Mouse (Mus musculus) forebrain, embryonic 15.5 days (tissue): ENCODE data around the gene Zfp446. TPM values are rescaled to one million over a fixed set of nuclear protein-coding genes. Genes with fewer than 3 reads are reported as not detected.

Experiments
- ATAC-seq: fragments of 200-750 bp; cut with Nextera tagmentation; replicated peaks from 2 replicates; pipeline ENCODE4 v1.8.0; 2017; ENCODE audit warnings: mild to moderate bottlenecking, moderate TSS enrichment, moderate library complexity
- H3K27ac ChIP-seq: fragments of 300-500 bp; sonication (generic); replicated peaks from 2 replicates; pipeline ENCODE4 v1.5.1; 2015; ENCODE audit warnings: mild to moderate bottlenecking, inconsistent platforms
- H3K27me3 ChIP-seq: fragments of 300-500 bp; sonication (generic); 2 replicates; pipeline ENCODE4 v1.6.1; 2015; ENCODE audit warnings: inconsistent platforms
- H3K36me3 ChIP-seq: fragments of 300-500 bp; sonication (generic); 2 replicates; pipeline ENCODE4 v1.6.1; 2015; ENCODE audit warnings: mild to moderate bottlenecking, inconsistent platforms
- H3K4me1 ChIP-seq: fragments of 300-500 bp; sonication (generic); 2 replicates; pipeline ENCODE4 v1.6.1; 2015; ENCODE audit warnings: inconsistent platforms
- H3K4me2 ChIP-seq: fragments of 300-500 bp; sonication (generic); replicated peaks from 2 replicates; pipeline ENCODE4 v1.6.1; 2015; ENCODE audit warnings: mild to moderate bottlenecking, inconsistent platforms
- H3K4me3 ChIP-seq: fragments of 300-500 bp; sonication (generic); 2 replicates; pipeline ENCODE4 v1.5.1; 2015; ENCODE audit warnings: mild to moderate bottlenecking, inconsistent platforms
- H3K9ac ChIP-seq: fragments of 300-500 bp; sonication (generic); replicated peaks from 2 replicates; pipeline ENCODE4 v1.6.1; 2015; ENCODE audit warnings: mild to moderate bottlenecking, inconsistent platforms
- H3K9me3 ChIP-seq: fragments of 300-500 bp; sonication (generic); 2 replicates; pipeline ENCODE4 v1.6.1; 2016; ENCODE audit warnings: inconsistent platforms
- WGBS: fragments of 180-500 bp; shearing (Covaris S2); methylation state at CpG from one replicate; pipeline ENCODE4 v1.1.7; 2015; ENCODE audit warnings: mixed read lengths; 5-methylcytosine and 5-hydroxymethylcytosine counted together
- polyA plus RNA-seq: library from polyadenylated mRNA; unstranded; fragments of >200 nt; fragmentation: Nextera tagmentation; extraction: Ambion mirVana; gene quantifications from 2 replicates; pipeline ENCODE4 v1.2.1, GENCODE M21; 2015

Zfp446 gene
- polyA plus RNA-seq, 1 experiment from 2014 or later = 11.7 TPM

DNA sequence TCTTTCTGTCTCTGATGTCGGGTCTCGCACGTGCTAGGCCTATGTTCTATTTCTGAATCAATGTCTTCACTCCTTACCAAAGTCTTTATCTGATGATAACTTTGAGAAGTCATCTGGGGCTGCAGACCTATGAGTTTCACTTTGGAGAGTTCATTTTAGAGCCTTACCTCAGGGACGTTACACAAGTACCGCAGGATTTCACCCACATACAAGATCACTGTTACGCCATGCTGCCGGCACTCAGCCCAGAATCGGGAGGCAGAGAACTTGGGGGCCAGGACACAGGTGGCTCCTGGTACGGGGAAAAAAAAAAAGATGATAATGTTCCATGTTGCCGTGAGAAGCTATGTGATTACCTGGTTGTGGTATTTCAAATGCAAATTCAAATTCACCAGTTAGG lies 15.5 kb downstream of the Zfp446 start:
- 89% methylated on average over 10 of the region's 10 CpGs for WGBS
- no peaks in the 10 kb centered on the region for H3K9me3 ChIP-seq
- H3K36me3 ChIP-seq = no peaks in the 10 kb centered on the region
- no peak for ATAC-seq
- H3K27me3 ChIP-seq = no peaks in the 10 kb centered on the region
- H3K9ac ChIP-seq = no peak overlapping the region
- H3K27ac ChIP-seq = no peak overlapping the region
- H3K4me1 ChIP-seq = no peaks in the 10 kb centered on the region
- no peak overlapping the region for H3K4me3 ChIP-seq
- H3K4me2 ChIP-seq = no peak overlapping the region

GRCm38 (mm10) chr7:12995862-12996261 lies 18.2 kb downstream of the Zfp446 start:
- no peaks in the 10 kb centered on the region for H3K27me3 ChIP-seq
- no peak overlapping the region for H3K9ac ChIP-seq
- H3K4me3 ChIP-seq = no peak overlapping the region
- no peak for ATAC-seq
- no peaks in the 10 kb centered on the region for H3K4me1 ChIP-seq
- H3K36me3 ChIP-seq = no peaks in the 10 kb centered on the region
- no peak overlapping the region for H3K27ac ChIP-seq
- no peak overlapping the region for H3K4me2 ChIP-seq
- no peaks in the 10 kb centered on the region for H3K9me3 ChIP-seq

- 69% methylated on average over 5 of the region's 5 CpGs for WGBS
- Histone ChIP-seq H3K9me3 (no peaks in the 10 kb centered on the region), H3K4me3 (no peak overlapping the region), H3K27me3 (no peaks in the 10 kb centered on the region), H3K36me3 (no peaks in the 10 kb centered on the region), H3K27ac (no peak overlapping the region), H3K4me2 (no peak overlapping the region), H3K9ac (no peak overlapping the region), H3K4me1 (no peaks in the 10 kb centered on the region)
- no peak for ATAC-seq
These were observed 19.6 kb downstream of the Zfp446 start for GRCm38 (mm10) chr7:12997230-12997629.

DNA sequence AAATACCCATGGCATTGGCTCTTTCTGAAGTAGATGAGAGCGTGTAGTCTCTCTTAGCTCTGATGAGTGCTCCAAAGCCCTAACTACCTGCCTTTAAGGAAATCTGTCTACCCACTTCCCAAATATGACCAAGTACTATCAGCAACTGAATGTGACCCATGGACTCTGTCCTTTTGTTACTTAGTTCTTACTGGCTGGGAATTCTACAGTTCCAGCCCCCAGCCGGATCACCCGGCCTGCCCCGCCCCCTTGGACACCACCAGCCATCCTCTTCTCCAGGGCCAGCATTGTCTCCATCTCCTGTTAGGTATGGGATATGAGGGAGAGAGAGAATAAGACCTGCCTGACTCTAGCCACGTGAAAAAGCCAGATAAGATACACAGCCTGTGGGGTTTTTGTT lies 20.4 kb downstream of the Zfp446 start, which contains the start of gene Slc27a5:
Gene Slc27a5, minus strand, starts transcription at position 140 of the 400 bp plus-strand sequence.
- no peaks in the 10 kb centered on the region for H3K9me3 ChIP-seq
- no peak for ATAC-seq
- no peaks in the 10 kb centered on the region for H3K27me3 ChIP-seq
- H3K4me2 ChIP-seq = no peak within 1 kb of the TSS
- 0 out of 2 replicates have a peak, but pooled peaks cover 3% of the 10 kb centered on the region for H3K36me3 ChIP-seq
- 78% methylated on average over 5 of the region's 5 CpGs for WGBS
- no peak within 1 kb of the TSS for H3K9ac ChIP-seq
- H3K4me1 ChIP-seq = no peaks in the 10 kb centered on the region
- no peak within 1 kb of the TSS for H3K4me3 ChIP-seq
- H3K27ac ChIP-seq = no peak within 1 kb of the TSS

DNA sequence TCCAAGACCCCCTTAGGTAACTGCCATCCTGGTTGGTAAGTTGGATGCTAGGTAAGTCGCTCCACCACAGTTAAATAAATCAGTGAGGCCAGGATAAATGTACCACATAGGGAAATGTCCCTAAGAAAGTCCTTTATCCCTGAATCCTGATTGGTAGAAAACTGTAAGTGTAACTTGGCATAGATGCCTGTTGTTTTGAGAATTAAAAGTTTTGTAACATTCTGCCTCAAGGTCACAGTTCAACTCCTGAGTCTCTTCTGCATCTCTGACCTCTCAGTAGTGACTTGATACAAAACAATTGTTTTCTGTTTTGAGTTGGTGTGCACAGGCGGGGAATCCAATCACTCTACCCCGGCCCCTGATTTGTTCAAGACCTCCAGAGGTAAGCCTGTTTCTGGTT lies 21.2 kb downstream of the Zfp446 start, which contains the start of gene Trim28:
Gene Trim28, plus strand, starts transcription at position 264 of the 400 bp plus-strand sequence.
- no peak for ATAC-seq
- Histone ChIP-seq H3K27me3 (no peaks in the 10 kb centered on the region), H3K36me3 (0 out of 2 replicates have a peak, but pooled peaks cover 3% of the 10 kb centered on the region), H3K4me1 (no peaks in the 10 kb centered on the region), H3K4me2 (no peak within 1 kb of the TSS), H3K4me3 (no peak within 1 kb of the TSS), H3K9me3 (no peaks in the 10 kb centered on the region), H3K27ac (no peak within 1 kb of the TSS), H3K9ac (no peak within 1 kb of the TSS)
- 86% methylated on average over 3 of the region's 3 CpGs for WGBS

GRCm38 (mm10) chr7:13001584-13001983 lies 23.9 kb downstream of the Zfp446 start:
- no peak overlapping the region for H3K4me3 ChIP-seq
- H3K4me1 ChIP-seq = peaks cover 6% of the 10 kb centered on the region; the same call in 1 of the 2 replicates
- no peak for ATAC-seq
- no peak overlapping the region for H3K4me2 ChIP-seq
- H3K9me3 ChIP-seq = no peaks in the 10 kb centered on the region
- no peak overlapping the region for H3K27ac ChIP-seq
- 80% methylated on average over 1 of the region's 1 CpGs for WGBS
- no peaks in the 10 kb centered on the region for H3K27me3 ChIP-seq
- H3K9ac ChIP-seq = no peak overlapping the region
- H3K36me3 ChIP-seq = peaks cover 25% of the 10 kb centered on the region

DNA sequence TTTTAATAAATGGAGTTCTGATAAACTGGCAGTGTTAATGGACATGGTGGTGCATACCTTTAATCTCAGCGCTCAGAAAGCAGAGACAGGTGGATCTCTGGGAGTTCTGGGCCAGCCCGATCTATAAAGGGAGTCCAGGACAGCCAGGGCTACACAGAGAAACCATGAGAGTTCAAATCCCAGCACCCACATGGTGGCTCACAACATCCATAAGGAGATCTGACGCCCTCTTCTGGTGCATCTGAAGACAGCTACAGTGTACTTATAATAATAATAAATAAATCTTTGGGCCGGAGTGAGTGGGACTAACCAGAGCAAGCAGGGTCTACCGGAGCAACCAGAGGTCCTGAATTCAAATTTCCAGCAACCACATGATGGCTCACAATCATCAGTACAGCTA lies 25.7 kb downstream of the Zfp446 start:
- H3K9ac ChIP-seq = no peak overlapping the region
- peaks cover 20% of the 10 kb centered on the region for H3K4me1 ChIP-seq
- H3K36me3 ChIP-seq = peaks cover 32% of the 10 kb centered on the region
- H3K27ac ChIP-seq = no peak overlapping the region
- WGBS = 81% methylated on average over 5 of the region's 5 CpGs
- ATAC-seq = no peak
- no peak overlapping the region for H3K4me2 ChIP-seq
- no peaks in the 10 kb centered on the region for H3K27me3 ChIP-seq
- H3K9me3 ChIP-seq = no peaks in the 10 kb centered on the region
- no peak overlapping the region for H3K4me3 ChIP-seq

GRCm38 (mm10) chr7:13006011-13006410 lies 28.4 kb downstream of the Zfp446 start:
- Histone ChIP-seq H3K4me1 (peaks cover 34% of the 10 kb centered on the region), H3K9ac (0 out of 2 replicates have a peak overlapping the region, but pooled peaks have one; percentile 6), H3K27me3 (no peaks in the 10 kb centered on the region), H3K4me3 (no peak overlapping the region), H3K27ac (no peak overlapping the region), H3K36me3 (peaks cover 32% of the 10 kb centered on the region), H3K9me3 (no peaks in the 10 kb centered on the region), H3K4me2 (no peak overlapping the region)
- WGBS = 81% methylated on average over 17 of the region's 17 CpGs
- ATAC-seq = no peak

DNA sequence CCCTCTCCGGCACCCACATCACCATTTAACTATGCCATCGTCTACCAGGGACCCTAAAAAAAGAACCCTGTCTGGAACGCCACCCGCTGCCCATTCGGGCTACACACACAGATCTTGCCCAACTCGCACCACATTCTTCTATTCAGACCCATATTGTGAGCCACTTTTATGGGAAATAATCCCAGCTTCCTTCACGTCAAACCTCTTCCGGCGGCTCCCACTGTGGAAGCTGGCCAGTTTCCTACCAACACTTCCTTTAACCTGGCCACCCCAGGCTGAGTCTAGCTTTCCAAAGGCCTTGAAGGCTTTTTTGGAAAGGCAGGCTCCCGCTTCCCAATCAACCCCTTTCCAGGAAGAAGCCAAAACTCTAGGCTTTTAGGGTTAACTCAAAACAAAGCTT lies 28.9 kb downstream of the Zfp446 start:
- no peak overlapping the region for H3K4me3 ChIP-seq
- no peak overlapping the region for H3K27ac ChIP-seq
- 90% methylated on average over 10 of the region's 10 CpGs for WGBS
- no peak overlapping the region for H3K9ac ChIP-seq
- H3K27me3 ChIP-seq = no peaks in the 10 kb centered on the region
- ATAC-seq = no peak
- peaks cover 34% of the 10 kb centered on the region for H3K4me1 ChIP-seq
- H3K36me3 ChIP-seq = peaks cover 32% of the 10 kb centered on the region
- no peaks in the 10 kb centered on the region for H3K9me3 ChIP-seq
- no peak overlapping the region for H3K4me2 ChIP-seq

DNA sequence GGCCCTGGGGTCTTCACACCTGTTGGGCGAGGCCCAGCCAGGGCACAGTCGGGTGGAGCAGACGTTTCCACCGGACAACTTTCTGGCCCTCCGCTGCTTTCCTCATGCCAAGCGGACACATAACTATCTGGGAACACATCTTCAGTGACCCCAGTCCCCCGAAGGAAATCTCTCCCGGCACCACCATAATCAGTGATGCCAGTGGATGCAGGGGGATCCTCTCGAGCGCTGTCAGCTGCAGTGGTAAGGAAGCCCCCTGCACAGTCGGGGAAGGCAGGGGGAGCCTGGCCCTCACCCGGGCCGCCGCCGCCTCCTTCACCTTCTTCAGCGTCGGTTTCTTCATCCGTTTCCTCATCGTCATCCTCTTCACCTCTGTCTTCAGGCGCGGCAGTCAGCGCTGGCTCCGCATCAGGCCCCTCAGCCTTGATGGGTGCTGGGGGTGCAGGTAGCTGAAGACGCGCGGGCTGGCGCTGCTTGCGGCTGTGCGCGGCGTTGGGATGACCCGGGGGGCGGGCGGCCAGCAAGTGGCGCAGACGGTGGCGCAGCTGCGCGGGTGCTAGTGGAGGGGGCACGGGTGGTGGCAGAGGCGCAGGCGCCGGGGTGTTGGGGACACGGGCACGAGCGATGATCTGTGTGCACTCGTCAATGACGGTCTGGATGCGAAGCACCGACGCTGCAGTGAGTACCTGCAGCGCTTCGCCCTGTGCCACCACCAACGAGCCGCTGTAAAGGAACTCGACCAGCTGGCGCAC lies 29.9 kb downstream of the Zfp446 start:
- peaks cover 34% of the 10 kb centered on the region for H3K4me1 ChIP-seq
- H3K36me3 ChIP-seq = peaks cover 32% of the 10 kb centered on the region
- H3K27me3 ChIP-seq = no peaks in the 10 kb centered on the region
- H3K4me3 ChIP-seq = peak overlapping the region; percentile 7; the same call in 1 of the 2 replicates
- no peak for ATAC-seq
- H3K27ac ChIP-seq = no peak overlapping the region
- 49% methylated on average over 57 of the region's 57 CpGs for WGBS
- H3K9ac ChIP-seq = no peak overlapping the region
- peak overlapping the region; percentile 12; the same call in 1 of the 2 replicates for H3K4me2 ChIP-seq
- no peaks in the 10 kb centered on the region for H3K9me3 ChIP-seq

GRCm38 (mm10) chr7:13009143-13010004 lies 31.7 kb downstream of the Zfp446 start:
- H3K27me3 ChIP-seq = no peaks in the 10 kb centered on the region
- ATAC-seq = peak; percentile 90
- peak overlapping the region; percentile 90 for H3K27ac ChIP-seq
- H3K36me3 ChIP-seq = peaks cover 25% of the 10 kb centered on the region
- H3K4me1 ChIP-seq = peaks cover 34% of the 10 kb centered on the region
- peak overlapping the region; percentile 71 for H3K4me2 ChIP-seq
- no peaks in the 10 kb centered on the region for H3K9me3 ChIP-seq
- peak overlapping the region; percentile 52 for H3K4me3 ChIP-seq
- H3K9ac ChIP-seq = peak overlapping the region; percentile 65
- under 1% methylated on average over 42 of the region's 42 CpGs for WGBS
